Mouse (Mus musculus) neural tube, postnatal 0 days (tissue): Measurements from ENCODE around the gene Gm49450. TPM values are rescaled to one million over a fixed set of nuclear protein-coding genes. Genes with fewer than 3 reads are reported as not detected.

Source experiments
- polyA plus RNA-seq: library from polyadenylated mRNA; unstranded; fragments of >200 nt; fragmentation: Nextera tagmentation; extraction: Ambion mirVana; gene quantifications from 2 replicates; pipeline ENCODE4 v1.2.1, GENCODE M21; 2015

Gm49450 gene
- polyA plus RNA-seq, result not detected in 2 replicates

DNA sequence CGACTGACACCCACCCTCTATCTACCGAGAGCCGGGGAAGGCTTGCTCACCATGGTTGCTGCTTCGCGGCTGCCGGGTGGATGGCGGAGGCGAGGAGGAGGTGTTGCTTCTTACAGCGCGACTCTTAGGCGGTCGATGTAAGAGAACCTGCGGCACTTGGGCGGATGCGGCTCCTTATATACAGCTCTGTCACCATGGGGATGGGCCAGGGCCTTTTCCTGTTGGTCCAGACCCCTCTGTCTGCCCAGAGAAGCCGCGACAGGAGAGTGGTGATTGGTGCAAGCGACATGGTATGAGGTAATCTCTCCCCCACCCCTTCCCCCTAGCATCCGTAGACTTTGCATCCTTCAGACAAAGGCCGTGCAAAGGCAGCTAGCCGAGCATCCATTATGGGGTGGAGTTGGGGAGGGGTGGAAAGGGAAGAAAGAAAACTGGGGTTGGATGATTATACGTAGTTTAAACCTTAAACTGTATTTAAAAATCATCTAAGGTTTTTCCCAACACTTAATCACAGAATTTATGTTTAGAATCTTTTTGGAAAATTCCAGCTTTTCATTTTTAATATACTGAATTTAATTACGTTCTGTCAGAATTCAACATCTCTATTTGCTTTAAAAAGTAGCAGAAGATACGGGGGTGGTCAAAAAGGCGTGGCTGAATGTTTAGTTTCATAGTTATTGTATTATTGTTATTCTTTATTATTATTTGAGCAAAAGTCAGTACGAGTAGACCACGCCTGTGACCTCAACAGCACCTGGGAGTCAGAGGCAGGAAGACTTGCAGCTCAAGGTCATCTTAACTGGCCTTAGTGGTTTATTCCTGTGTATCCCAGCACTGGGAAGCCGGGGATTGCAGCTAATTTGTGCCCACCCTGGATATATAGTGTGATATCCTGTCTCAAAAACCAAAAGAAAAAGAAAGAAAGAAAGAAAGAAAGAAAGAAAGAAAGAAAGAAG is at the start of gene Gm49450, which contains the start of gene Tuba1a:
Gene Gm49450 (minus strand): TSS at position 151 of the 956 bp plus-strand sequence.
Gene Tuba1a (minus strand): TSS at position 303 of the 956 bp plus-strand sequence.

DNA sequence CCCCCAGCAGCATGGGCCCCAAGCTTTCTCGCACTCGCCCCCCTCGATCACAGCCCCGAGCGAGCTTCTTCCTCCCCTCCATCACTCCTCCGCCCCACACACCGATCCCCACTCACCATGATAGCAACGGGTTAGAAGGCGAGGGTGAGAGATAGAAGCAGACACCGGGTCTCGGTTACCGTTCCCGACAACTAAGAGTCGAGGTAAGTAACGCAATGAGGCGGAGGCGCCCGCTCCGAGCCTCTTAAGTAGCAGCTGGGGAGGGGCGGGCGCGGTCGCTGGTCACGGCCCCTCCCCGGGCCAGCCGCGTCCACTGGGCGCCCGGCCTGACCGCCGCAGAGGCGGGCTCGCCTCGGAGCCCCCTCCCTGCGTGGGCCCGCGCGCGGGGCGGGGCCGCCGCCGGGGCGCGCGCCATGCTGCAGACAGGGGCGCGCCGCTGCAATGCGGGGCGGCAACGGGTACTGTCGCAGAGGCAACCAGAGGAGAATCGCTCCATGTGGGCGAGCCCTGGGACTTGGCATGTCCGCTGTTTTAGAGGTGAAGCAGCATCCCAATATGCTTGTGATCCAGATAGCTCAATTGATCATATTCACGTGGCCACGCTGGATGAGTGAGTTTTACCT is 19.0 kb downstream of the Gm49450 start, which contains the start of gene Tuba1b:
Gene Tuba1b (minus strand): TSS at position 349 of the 623 bp plus-strand sequence.

DNA sequence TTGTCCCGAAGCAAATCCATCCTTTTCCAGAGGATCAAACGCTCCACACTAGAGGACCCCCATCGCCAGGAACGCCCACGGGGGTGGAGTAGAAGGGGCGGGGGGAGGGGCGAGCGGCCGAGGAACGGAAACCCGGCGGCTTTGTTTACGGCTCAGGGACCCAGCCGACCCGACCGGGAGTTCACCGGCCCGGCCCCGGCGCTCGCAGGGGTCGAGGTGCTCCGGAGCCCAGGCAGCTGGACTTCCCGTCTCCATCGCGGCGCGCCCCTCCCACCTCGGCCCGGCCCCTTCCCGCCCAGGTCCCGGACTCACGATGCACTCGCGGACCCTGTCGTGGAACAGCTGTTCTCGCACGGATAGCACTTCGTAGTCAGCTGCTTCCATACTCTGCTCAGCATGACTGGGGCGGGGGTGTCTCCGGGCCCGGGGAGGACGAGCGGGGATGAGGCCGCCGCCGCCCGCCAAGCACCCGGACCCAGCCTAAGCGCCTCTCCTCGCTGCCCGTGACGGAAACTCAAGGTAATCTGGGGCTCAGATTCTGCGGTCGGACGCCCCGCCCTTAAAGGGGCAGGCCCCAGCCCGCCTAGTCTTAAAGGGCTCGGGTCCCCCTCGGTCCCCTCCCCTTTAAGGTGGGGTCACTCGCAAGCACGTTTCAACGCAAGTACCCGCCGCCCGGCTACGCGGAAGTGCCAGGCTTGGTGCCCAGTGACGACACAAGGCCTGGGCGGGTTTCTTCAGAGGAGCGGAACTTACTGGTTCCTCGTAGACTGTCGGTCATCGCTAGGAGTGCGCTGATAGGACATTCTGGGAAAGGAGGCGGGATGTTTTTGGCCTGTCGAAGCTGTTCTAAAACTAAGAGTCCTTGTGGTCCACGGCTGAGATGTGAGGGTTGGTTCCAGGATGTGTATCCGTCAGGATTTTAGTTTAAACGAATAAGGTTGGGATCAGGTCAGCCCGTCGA is 35.5 kb downstream of the Gm49450 start, which contains the start of gene Lmbr1l:
Gene Lmbr1l (minus strand): TSS at position 694 of the 961 bp plus-strand sequence.

DNA sequence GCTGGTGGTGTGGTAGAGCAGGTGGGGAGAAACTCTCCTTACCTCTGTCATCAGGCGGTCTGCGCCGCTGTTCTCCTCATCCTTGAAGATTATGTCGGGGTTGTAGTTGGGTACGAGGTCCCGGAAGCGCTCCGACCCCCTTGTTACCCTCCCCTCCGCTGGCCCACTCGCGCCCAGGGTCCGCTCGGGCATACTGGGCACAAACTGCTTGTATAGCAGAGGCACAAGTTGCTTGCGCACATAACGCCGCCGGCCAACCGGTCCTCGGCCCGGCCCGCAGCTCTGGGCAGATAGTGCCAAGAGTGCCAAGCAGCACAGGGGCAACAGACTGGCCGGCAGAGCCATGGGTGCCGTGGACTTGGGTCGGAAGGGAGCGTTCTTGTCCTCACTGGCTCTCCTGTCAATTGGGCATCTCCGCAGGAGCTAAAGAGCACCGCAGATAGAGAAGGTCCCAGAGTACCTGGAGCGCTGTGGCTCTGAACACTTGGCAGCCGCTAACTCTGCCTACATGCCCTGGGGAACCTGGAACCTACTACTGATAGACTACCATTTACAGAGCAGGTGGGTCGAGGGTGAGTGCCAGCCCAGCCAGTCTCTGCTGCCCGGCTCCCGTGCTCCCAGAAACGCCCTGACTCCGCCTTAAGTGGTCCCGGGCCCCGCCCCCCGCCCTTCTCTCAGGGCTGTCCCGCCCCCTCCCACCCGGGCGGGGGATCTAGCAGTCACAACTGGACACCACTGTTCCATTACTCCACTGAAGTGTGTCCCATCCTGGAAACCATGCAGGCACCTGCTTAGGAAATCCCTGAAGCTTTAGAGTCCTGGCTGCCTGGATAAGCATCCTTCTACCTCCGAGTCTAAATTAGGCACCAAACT is 55.2 kb downstream of the Gm49450 start, which contains the start of gene Dhh:
Gene Dhh (minus strand): TSS at position 613 of the 873 bp plus-strand sequence.

DNA sequence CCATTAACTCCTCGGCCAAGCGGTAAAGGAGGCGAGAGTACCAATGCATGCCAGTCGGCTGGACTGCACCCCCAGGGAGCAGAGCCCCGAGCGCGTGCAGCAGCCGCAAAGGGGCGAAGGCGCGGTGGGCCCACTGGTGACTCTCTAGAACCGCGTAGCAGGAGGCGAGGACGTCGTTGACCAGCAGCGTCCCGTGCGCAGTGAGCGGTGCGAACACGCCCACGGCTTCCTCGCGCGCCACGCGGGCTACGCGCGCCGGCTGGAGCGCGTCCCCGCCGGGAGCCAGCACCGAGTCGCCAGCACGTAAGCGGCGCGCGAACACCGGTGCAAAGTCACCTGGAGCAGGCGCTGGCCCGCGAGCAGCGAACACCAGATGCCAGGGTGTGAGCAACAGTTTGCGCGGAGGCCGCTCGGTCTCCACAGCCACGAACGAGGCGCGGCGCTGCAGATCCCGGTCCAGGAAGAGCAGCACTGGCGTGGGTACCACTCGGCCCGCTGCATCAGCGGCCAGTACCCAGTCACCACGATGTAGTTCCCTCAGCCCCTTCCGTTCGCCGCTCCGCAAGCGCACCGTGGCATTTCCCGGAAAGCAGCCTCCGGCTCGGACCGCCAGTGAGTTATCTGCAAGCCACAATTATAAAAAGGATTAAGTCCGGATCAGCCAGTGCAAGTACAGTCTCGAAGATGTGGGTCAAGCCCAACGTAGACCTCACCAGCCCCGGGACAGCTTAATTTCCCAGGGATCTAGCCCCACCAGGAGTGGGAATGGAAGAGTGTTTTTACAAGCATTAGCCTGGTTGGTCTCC is 59.2 kb downstream of the Gm49450 start, which contains the start of gene Rhebl1:
Gene Rhebl1 (minus strand): TSS at position 601 of the 806 bp plus-strand sequence.

Other genes with a start within 250 kb of the Gm49450 start
- gene Ccdc65, start 245.3 kb downstream of the Gm49450 start, polyA plus RNA-seq, result 8.8 and 9.1 TPM in 2 replicates
- 7.5 and 8.3 TPM in 2 replicates for gene Fkbp11, start 225.4 kb downstream of the Gm49450 start, polyA plus RNA-seq
- gene Arf3, start 190.3 kb downstream of the Gm49450 start, polyA plus RNA-seq, result 107 and 109 TPM in 2 replicates
- gene Wnt10b, start 175.4 kb downstream of the Gm49450 start, polyA plus RNA-seq, result 0.06 TPM in 1 of 2 replicates, not detected in the other
- 0.34 and 0.43 TPM in 2 replicates for gene Wnt1, start 163.7 kb downstream of the Gm49450 start, polyA plus RNA-seq
- gene Ddn, start 144.1 kb downstream of the Gm49450 start, polyA plus RNA-seq, result 0.32 and 0.39 TPM in 2 replicates
- 52.9 and 53.3 TPM in 2 replicates for gene Prkag1, start 122.0 kb downstream of the Gm49450 start, polyA plus RNA-seq
- gene Kmt2d, start 82.3 kb downstream of the Gm49450 start, polyA plus RNA-seq, result 7.9 and 9.2 TPM in 2 replicates
- gene Rhebl1, start 59.0 kb downstream of the Gm49450 start, polyA plus RNA-seq, result 24.1 and 27.3 TPM in 2 replicates
- 7.4 and 9.6 TPM in 2 replicates for gene Dhh, start 55.0 kb downstream of the Gm49450 start, polyA plus RNA-seq
- 12.3 and 15.5 TPM in 2 replicates for gene Lmbr1l, start 35.3 kb downstream of the Gm49450 start, polyA plus RNA-seq
- 1,597 and 1,748 TPM in 2 replicates for gene Tuba1b, start 19.0 kb downstream of the Gm49450 start, polyA plus RNA-seq
- 8,375 and 9,600 TPM in 2 replicates for gene Tuba1a, start 152 bp upstream of the Gm49450 start, polyA plus RNA-seq
- gene Tuba1c, start 76.3 kb upstream of the Gm49450 start, polyA plus RNA-seq, result 11.9 and 12.2 TPM in 2 replicates
- gene Prph, start 101.6 kb upstream of the Gm49450 start, polyA plus RNA-seq, result 119 and 163 TPM in 2 replicates
- 3.1 TPM in 2 replicates for gene Troap, start 121.0 kb upstream of the Gm49450 start, polyA plus RNA-seq
- 2.1 and 3.4 TPM in 2 replicates for gene C1ql4, start 134.3 kb upstream of the Gm49450 start, polyA plus RNA-seq
- 0.14 and 0.26 TPM in 2 replicates for gene Dnajc22, start 139.6 kb upstream of the Gm49450 start, polyA plus RNA-seq
- 20.0 and 22.4 TPM in 2 replicates for gene Spats2, start 172.4 kb upstream of the Gm49450 start, polyA plus RNA-seq